Mouse (Mus musculus) ovary, adult 10 weeks (tissue): ENCODE results near the gene Dynlt3. TPM values are rescaled to one million over a fixed set of nuclear protein-coding genes. Genes with fewer than 3 reads are reported as not detected.

Experiments
- polyA plus RNA-seq: library from polyadenylated mRNA; stranded (reverse); fragments of 350-450 nt; fragmentation: Illumina TruSeq; extraction: RNeasy Lipid Tissue Mini Kit (QIAGEN cat#74804); gene quantifications from one replicate; pipeline ENCODE4 v1.2.3, GENCODE M21; 2014

Gene Dynlt3
- 367 TPM for polyA plus RNA-seq

GRCm38 (mm10) chrX:9662391-9663111 lies at the start of gene Dynlt3:
TSS of gene Dynlt3 (minus strand) at chrX:9663003.

Other genes starting within 250 kb of the Dynlt3 start
- gene Cybb, start 175.2 kb downstream of the Dynlt3 start, polyA plus RNA-seq, result 34.9 TPM
- not detected for gene H2al1o, start 90.6 kb downstream of the Dynlt3 start, polyA plus RNA-seq
- not detected for gene Hypm, start 183.9 kb upstream of the Dynlt3 start, polyA plus RNA-seq
- not detected for gene H2al3, start 186.7 kb upstream of the Dynlt3 start, polyA plus RNA-seq
- gene Sytl5, start 222.6 kb upstream of the Dynlt3 start, polyA plus RNA-seq, result 2.5 TPM